Mouse (Mus musculus) testis, postnatal 10 days (tissue): ENCODE data around the gene Gm28048.

Experiments used
- DNase-seq: peaks from one replicate; pipeline ENCODE4 v3.0.0; 2021; ENCODE audit warnings: low spot score

The Gm28048 gene

GRCm38 (mm10) chr11:22838361-22838760 lies 143.5 kb downstream of the Gm28048 start:
- no peak for DNase-seq

GRCm38 (mm10) chr11:22836269-22836668 lies 145.6 kb downstream of the Gm28048 start:
- no peak for DNase-seq

DNA sequence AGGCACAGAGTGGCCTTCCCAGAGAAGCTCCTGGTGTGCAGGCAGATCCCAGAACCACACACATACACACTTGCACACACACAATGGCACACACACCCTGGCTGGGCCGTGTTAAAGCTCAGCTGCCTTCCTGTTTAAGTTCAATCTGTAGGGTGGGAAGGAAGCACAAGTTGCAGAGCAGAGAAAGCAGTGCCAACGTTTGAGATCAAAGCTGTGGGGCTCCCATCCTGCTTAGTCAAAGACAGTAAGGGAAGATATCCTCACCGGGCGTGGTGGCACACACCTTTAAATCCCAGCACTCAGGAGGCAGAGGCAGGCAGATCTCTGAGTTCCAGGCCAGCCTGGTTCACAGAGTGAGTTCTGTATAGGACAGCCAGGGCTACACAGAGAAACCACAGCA lies 149.3 kb downstream of the Gm28048 start:
- DNase-seq, result no peak

- DNase-seq, result no peak
These were observed 150.0 kb downstream of the Gm28048 start for GRCm38 (mm10) chr11:22831916-22832315.

DNA sequence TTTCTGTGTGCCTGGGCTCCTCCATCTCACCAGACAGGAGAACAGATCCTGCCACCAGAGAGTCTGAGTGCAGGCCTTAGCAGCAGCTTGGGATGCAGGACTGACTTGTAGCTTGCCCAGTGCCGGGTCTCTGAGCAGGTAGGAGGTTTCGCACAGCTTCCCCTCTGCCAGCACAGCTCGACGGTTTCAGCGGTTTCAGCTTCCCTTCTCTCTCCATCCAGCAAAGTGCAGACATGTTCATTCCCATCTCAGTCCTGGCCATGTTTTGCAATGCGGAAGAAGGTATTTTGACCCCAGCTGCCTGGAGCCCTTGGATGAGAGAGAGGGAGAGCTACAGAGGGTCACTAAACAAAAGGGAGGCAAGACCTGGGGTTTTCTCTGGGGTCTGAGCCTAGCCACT lies 151.2 kb downstream of the Gm28048 start:
- DNase-seq, result no peak

- no peak for DNase-seq
These were observed 151.7 kb downstream of the Gm28048 start for GRCm38 (mm10) chr11:22830179-22830611.

- DNase-seq, result no peak
These were observed 152.8 kb downstream of the Gm28048 start for GRCm38 (mm10) chr11:22828988-22829632.

DNA sequence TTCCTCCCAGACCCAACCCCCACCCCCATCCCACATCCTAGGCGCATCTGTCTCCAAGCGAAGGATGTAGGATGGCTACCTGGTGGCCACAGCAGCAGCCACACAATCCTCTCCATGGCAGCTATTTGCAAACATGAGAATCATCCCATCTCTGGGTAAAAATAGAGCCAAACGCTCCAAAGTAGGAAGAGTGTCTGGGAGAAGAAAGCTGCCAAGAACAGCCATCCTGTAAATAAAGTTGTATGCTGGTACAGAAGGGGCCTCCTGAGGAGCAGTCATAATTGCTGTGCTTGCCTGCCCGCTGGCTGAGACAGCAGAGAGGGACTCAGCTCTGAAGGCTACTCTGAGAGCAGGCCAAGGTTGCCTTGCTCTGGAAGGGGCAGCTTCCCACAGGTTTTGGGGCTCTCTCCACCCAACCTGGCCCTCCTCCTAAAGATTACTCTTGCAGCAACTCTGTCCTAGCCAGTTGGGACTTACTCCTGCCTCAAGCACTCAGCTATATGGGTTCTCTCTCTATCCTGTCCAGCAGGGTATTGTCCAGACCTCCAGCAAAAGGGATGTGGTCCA lies 154.3 kb downstream of the Gm28048 start:
- DNase-seq, result no peak

DNA sequence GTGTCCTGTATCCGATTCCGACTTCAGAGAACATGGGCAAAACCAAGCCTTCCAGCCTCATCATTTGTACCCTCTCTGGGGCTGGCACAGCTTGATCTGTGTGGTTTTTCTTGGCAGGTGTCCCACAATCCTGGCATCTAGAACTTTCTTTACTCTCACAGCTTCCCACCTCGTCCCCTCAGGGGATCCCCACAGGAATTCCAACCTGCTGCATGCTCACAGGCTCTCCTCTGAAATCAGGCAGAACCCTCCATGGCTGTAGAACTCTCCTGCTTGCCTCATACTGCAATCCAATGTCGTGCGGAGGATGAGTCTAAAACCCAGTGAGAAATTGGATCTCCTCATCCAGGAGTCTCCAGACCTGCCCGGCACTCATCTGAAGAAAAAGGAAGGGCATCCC lies 155.2 kb downstream of the Gm28048 start:
- no peak for DNase-seq

- DNase-seq, result no peak
These were observed 155.8 kb downstream of the Gm28048 start for GRCm38 (mm10) chr11:22826051-22826450.

GRCm38 (mm10) chr11:22825548-22825947 lies 156.3 kb downstream of the Gm28048 start:
- no peak for DNase-seq

GRCm38 (mm10) chr11:22824049-22824705 lies 157.7 kb downstream of the Gm28048 start:
- DNase-seq, result no peak

GRCm38 (mm10) chr11:22821243-22821642 lies 160.6 kb downstream of the Gm28048 start:
- DNase-seq, result no peak

GRCm38 (mm10) chr11:22818371-22818770 lies 163.5 kb downstream of the Gm28048 start:
- DNase-seq, result no peak

GRCm38 (mm10) chr11:22815877-22816276 lies 166.0 kb downstream of the Gm28048 start:
- no peak for DNase-seq

- no peak for DNase-seq
These were observed 166.7 kb downstream of the Gm28048 start for GRCm38 (mm10) chr11:22815143-22815542.

DNA sequence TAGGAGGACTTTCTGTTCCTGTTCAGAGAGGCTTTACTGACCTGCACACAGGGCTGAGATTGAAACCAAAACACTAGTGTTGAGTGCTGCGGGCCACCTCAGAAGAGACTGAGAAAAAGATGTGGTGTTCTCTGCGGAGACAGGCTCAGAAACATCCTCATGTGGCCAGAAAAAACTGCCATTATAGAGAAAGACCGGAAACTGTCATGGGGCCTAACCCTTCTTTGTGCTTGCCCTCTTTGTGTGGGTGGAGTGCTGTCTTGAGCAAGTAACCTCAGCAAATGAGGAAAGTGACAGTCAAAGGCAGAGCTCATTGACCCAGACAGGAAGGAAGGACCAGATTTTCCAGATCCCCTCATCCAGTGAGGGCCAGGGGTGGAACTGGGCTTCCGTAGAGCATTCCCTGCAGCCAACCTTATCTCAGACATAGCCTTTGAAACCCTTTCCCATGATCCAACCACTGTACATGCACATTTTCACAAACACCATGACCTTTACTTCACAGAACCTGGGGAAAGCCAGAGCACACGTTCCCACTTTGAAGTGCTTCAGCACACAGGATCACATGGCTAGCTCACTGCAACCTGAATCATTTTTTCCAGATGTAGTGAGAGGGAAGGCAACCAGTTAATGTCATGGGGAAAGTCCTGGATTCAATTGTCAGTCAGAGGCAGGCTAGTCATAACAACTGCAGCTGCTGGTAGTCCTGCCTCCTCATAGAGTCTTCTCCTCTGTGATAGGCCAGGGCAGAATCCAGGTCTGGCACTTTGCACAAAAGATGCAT lies 167.8 kb downstream of the Gm28048 start:
- DNase-seq, result no peak

DNA sequence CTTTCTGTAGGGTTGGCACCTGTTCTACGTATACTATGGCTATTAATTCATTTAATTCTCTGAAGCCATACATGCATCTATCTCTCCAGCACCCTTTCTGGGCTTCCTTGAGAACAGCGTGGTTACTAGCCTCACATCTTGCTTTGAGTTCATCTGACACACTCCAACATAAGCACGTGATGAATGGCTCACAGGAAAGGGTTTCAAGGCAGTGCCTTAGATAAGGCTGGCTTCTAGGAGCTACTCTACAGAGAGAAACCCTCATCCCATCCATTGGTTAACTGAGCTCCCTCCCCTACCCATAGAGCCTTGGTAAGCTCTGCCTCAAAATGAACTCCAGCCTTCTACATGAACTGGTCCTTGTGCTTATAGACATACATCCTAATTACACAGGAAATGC lies 168.5 kb downstream of the Gm28048 start:
- no peak for DNase-seq

- no peak for DNase-seq
These were observed 170.5 kb downstream of the Gm28048 start for GRCm38 (mm10) chr11:22811413-22811812.

GRCm38 (mm10) chr11:22809465-22810096 lies 172.3 kb downstream of the Gm28048 start:
- DNase-seq, result no peak

GRCm38 (mm10) chr11:22808040-22808439 lies 173.8 kb downstream of the Gm28048 start:
- DNase-seq, result no peak

GRCm38 (mm10) chr11:22805171-22805570 lies 176.7 kb downstream of the Gm28048 start:
- no peak for DNase-seq
